Mouse (Mus musculus): ENCODE results near the gene Ebf4. TPM values are rescaled to one million over a fixed set of nuclear protein-coding genes. Genes with fewer than 3 reads are reported as not detected.
A peak's percentile ranks its signal among the peaks of the same experiment; 100 is the strongest.

Gene Ebf4
- polyA plus RNA-seq, 1 experiment from 2014 or later, result 1.1 TPM

DNA sequence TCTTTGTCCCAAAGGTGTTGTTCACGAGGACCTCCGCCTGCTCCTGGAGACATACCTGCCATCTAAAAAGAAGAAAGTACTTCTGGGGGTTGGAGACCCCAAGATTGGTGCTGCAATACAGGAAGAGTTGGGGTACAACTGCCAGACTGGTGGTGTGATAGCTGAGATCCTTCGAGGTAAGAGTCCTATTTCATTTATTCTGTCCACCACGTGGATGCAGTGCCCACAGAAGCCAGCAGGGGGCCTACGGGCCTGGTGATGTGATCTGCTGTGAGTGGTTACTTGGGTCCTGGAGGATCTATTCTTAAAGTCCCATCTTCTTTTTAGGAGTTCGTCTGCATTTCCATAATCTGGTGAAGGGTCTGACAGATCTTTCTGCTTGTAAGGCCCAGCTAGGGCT lies 19.3 kb upstream of the Ebf4 start:
- Histone ChIP-seq H3K4me3 (ENCODE audit: low read depth, low read length) (no peak overlapping the region), H3K27ac (replicated peaks) (no peak overlapping the region), H3K9me3 (ENCODE audit: control insufficient read depth, low read length) (no peaks in the 10 kb centered on the region), H3K4me2 (replicated peaks; ENCODE audit: low read depth) (peak overlapping the region; percentile 81), H3K4me1 (replicated peaks; ENCODE audit: control insufficient read depth, insufficient read depth) (peaks cover 7% of the 10 kb centered on the region; the same call in 1 of the 2 replicates), H3K9ac (ENCODE audit: low read length) (no peak overlapping the region), H3K27me3 (ENCODE audit: control insufficient read depth, insufficient read depth, low read length) (no peaks in the 10 kb centered on the region), H3K36me3 (ENCODE audit: control insufficient read depth, insufficient read depth, low read length) (peaks cover 20% of the 10 kb centered on the region)
- peak; percentile 80 for TF ChIP-seq CTCF (IDR thresholded peaks at IDR 0.05; ENCODE audit: low read depth)
- no peak for TF ChIP-seq EP300 (optimal IDR thresholded peaks at IDR 0.05)
- ATAC-seq (ENCODE audit: low FRiP score, low TSS enrichment) (no peak), DNase-seq (ENCODE audit: low spot score) (peak; percentile 77)
- WGBS, result 37% methylated on average over 6 of the region's 6 CpGs

DNA sequence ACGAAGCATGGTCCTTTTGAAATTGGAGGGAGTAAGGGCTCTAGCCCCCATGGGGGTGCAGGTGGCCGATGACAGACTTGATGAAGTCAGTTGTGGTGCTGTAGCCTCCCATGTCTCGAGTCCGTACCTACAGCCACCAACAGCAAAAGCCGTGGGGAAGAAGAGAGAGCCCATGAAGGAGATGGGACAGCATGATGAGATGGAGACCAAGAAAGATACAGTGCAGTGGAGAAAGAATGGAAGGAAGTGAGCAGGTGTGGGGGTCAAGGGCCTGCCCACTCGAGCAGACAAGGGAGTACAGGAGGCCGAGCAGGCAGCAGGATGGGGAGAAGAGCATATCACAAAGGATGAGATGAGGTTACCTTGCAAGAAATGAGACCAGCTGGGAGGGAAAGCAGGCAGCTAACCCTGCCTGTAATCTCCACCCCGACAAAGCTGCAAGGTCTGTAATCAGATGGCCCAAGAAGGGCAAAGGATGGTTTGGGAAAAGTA lies 15.3 kb upstream of the Ebf4 start:
- Histone ChIP-seq H3K27ac (replicated peaks) (no peak overlapping the region), H3K4me3 (ENCODE audit: low read depth, low read length) (no peak overlapping the region), H3K27me3 (ENCODE audit: control insufficient read depth, insufficient read depth, low read length) (no peaks in the 10 kb centered on the region), H3K36me3 (ENCODE audit: control insufficient read depth, insufficient read depth, low read length) (peaks cover 25% of the 10 kb centered on the region), H3K4me2 (replicated peaks; ENCODE audit: low read depth) (no peak overlapping the region), H3K9ac (ENCODE audit: low read length) (no peak overlapping the region), H3K9me3 (ENCODE audit: control insufficient read depth, low read length) (no peaks in the 10 kb centered on the region), H3K4me1 (replicated peaks; ENCODE audit: control insufficient read depth, insufficient read depth) (peaks cover 9% of the 10 kb centered on the region; the same call in 1 of the 2 replicates)
- no peak for ATAC-seq (ENCODE audit: low FRiP score, low TSS enrichment)
- no peak for DNase-seq (ENCODE audit: low spot score)
- WGBS, result 40% methylated on average over 8 of the region's 8 CpGs
- TF ChIP-seq EP300 (optimal IDR thresholded peaks at IDR 0.05) (no peak), CTCF (IDR thresholded peaks at IDR 0.05; ENCODE audit: low read depth) (no peak)

DNA sequence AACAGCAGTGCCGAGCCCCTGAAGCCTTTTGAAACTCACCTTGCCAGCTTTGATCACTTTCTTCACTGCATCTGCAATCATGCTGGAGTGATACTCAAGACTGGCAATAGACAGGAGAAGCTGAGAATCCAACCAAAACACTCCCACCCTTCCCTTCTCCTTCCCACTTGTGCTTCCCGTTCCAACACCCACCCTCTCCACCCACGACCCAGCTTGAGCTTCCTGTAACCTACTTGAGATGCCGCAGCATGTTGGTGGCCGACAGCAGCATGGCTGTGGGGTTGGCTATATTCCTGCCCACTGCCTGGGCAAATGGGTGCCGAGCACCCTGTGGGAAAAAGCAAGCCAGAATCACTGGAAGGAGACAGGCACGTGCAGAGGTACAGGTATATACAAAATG lies 14.7 kb upstream of the Ebf4 start:
- no peak for ATAC-seq (ENCODE audit: low FRiP score, low TSS enrichment)
- Histone ChIP-seq H3K36me3 (ENCODE audit: control insufficient read depth, insufficient read depth, low read length) (peaks cover 25% of the 10 kb centered on the region), H3K4me3 (ENCODE audit: low read depth, low read length) (no peak overlapping the region), H3K27me3 (ENCODE audit: control insufficient read depth, insufficient read depth, low read length) (no peaks in the 10 kb centered on the region), H3K4me2 (replicated peaks; ENCODE audit: low read depth) (no peak overlapping the region), H3K4me1 (replicated peaks; ENCODE audit: control insufficient read depth, insufficient read depth) (peaks cover 8% of the 10 kb centered on the region; the same call in 1 of the 2 replicates), H3K9me3 (ENCODE audit: control insufficient read depth, low read length) (no peaks in the 10 kb centered on the region), H3K9ac (ENCODE audit: low read length) (no peak overlapping the region), H3K27ac (replicated peaks) (no peak overlapping the region)
- no peak for TF ChIP-seq EP300 (optimal IDR thresholded peaks at IDR 0.05)
- no peak for TF ChIP-seq CTCF (IDR thresholded peaks at IDR 0.05; ENCODE audit: low read depth)
- DNase-seq (ENCODE audit: low spot score), result no peak
- WGBS, result 58% methylated on average over 7 of the region's 7 CpGs

DNA sequence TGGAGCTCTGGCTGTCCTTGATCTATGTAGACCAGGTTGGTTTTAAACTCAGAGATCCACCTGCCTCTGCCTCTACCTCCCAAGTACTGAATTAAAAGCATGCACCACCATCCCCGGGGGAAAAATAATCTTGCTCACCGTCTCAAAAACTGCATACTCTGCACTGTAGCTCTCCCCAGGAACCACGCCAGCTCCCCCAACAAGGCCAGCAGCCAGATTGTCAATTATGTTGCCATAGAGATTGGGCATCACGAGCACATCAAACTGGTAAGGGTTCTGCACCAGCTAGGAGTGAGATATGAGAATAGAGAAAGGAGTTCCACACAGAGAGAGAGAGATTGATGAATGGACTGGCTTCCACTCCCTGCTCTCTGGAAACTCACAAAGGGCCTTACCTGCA lies 14.2 kb upstream of the Ebf4 start:
- Histone ChIP-seq H3K27ac (replicated peaks) (no peak overlapping the region), H3K4me3 (ENCODE audit: low read depth, low read length) (no peak overlapping the region), H3K9me3 (ENCODE audit: control insufficient read depth, low read length) (no peaks in the 10 kb centered on the region), H3K4me1 (replicated peaks; ENCODE audit: control insufficient read depth, insufficient read depth) (peaks cover 5% of the 10 kb centered on the region; the same call in 1 of the 2 replicates), H3K36me3 (ENCODE audit: control insufficient read depth, insufficient read depth, low read length) (peaks cover 25% of the 10 kb centered on the region), H3K27me3 (ENCODE audit: control insufficient read depth, insufficient read depth, low read length) (no peaks in the 10 kb centered on the region), H3K9ac (ENCODE audit: low read length) (no peak overlapping the region), H3K4me2 (replicated peaks; ENCODE audit: low read depth) (no peak overlapping the region)
- no peak for DNase-seq (ENCODE audit: low spot score)
- TF ChIP-seq CTCF (IDR thresholded peaks at IDR 0.05; ENCODE audit: low read depth), result no peak
- no peak for TF ChIP-seq EP300 (optimal IDR thresholded peaks at IDR 0.05)
- no peak for ATAC-seq (ENCODE audit: low FRiP score, low TSS enrichment)
- WGBS, result 66% methylated on average over 4 of the region's 4 CpGs

DNA sequence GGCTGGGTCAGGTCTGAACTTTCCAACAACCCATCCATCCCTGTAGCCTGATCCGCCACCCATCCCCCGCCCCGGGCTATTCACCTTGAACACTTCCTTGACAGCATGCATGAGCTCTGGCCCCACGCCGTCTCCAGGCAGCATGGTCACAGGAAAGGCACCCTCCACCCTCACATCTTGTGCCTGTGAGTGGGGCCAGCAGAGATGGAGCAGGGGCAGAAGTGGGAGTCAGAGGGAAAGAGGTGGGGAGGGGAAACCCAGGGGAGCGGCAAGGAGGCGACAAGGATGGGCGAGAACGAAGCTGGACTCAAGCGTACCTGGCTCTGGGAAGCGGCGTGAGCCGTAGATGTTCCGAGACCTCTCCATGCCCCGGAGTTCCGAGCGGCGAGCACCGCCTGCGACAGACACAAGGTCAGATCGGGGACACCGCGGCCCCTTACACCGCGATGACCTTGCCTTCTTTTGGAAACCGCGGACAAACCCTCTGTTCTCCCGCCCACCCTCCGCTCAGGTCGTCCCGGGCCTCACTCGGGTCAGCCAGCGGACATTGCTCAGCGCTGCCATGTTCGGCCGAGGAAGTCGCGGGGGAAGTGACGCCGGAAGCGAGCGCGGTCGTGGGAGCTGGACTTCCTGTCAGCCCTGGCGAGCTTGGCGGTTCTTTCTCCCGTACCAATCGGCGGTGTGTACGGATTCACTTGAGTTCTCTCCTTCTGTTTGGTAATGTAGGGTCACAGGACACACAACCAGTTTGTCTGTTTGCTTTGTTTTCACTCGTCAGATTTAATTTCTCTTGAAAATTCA lies 10.9 kb upstream of the Ebf4 start, which contains the start of gene Idh3b:
Idh3b (minus strand) TSS at position 694 of the 801 bp plus-strand sequence.
- no peaks in the 10 kb centered on the region for H3K9me3 ChIP-seq (ENCODE audit: control insufficient read depth, low read length)
- peak within 1 kb of the TSS; percentile 89 for H3K4me2 ChIP-seq (replicated peaks; ENCODE audit: low read depth)
- peak within 1 kb of the TSS; percentile 89 for H3K4me3 ChIP-seq (ENCODE audit: low read depth, low read length)
- peak within 1 kb of the TSS; percentile 86 for H3K9ac ChIP-seq (ENCODE audit: low read length)
- peak; percentile 93 for DNase-seq (ENCODE audit: low spot score)
- H3K36me3 ChIP-seq (ENCODE audit: control insufficient read depth, insufficient read depth, low read length), result peaks cover 14% of the 10 kb centered on the region
- no peak for TF ChIP-seq EP300 (optimal IDR thresholded peaks at IDR 0.05)
- TF ChIP-seq CTCF (IDR thresholded peaks at IDR 0.05; ENCODE audit: low read depth), result no peak
- H3K27me3 ChIP-seq (ENCODE audit: control insufficient read depth, insufficient read depth, low read length), result no peaks in the 10 kb centered on the region
- peak; percentile 92 for ATAC-seq (ENCODE audit: low FRiP score, low TSS enrichment)
- peaks cover 5% of the 10 kb centered on the region; the same call in 1 of the 2 replicates for H3K4me1 ChIP-seq (replicated peaks; ENCODE audit: control insufficient read depth, insufficient read depth)
- peak within 1 kb of the TSS; percentile 83 for H3K27ac ChIP-seq (replicated peaks)
- under 1% methylated on average over 51 of the region's 51 CpGs for WGBS

DNA sequence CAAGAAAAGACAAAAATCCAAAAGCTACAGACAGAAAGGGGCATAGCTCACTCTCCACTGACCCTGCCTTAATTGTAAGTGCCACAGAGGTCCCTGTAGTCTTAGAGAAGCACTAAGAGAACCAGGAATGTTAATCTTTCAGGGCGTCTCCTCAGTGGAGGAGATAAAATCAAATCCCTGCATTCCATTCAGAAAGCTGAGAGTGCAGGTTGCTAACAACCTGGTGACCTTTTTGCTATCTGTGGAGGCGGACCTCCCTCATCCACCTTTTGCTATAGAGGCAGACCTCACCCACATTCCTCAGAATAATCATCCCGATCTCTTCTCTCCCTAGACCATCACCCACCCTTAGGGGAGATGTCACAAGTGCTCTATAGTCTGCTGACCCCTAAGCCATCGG lies 5.9 kb upstream of the Ebf4 start:
- no peaks in the 10 kb centered on the region for H3K27me3 ChIP-seq (ENCODE audit: control insufficient read depth, insufficient read depth, low read length)
- no peaks in the 10 kb centered on the region for H3K36me3 ChIP-seq (ENCODE audit: control insufficient read depth, insufficient read depth, low read length)
- ATAC-seq (ENCODE audit: low FRiP score, low TSS enrichment) (no peak), DNase-seq (ENCODE audit: low spot score) (no peak)
- no peak overlapping the region for H3K4me2 ChIP-seq (replicated peaks; ENCODE audit: low read depth)
- no peak for TF ChIP-seq EP300 (optimal IDR thresholded peaks at IDR 0.05)
- H3K27ac ChIP-seq (replicated peaks), result no peak overlapping the region
- no peaks in the 10 kb centered on the region for H3K9me3 ChIP-seq (ENCODE audit: control insufficient read depth, low read length)
- no peak overlapping the region for H3K9ac ChIP-seq (ENCODE audit: low read length)
- no peak overlapping the region for H3K4me3 ChIP-seq (ENCODE audit: low read depth, low read length)
- 39% methylated on average over 4 of the region's 4 CpGs for WGBS
- no peaks in the 10 kb centered on the region for H3K4me1 ChIP-seq (replicated peaks; ENCODE audit: control insufficient read depth, insufficient read depth)

All from stomach, postnatal 0 days (tissue).